Mouse (Mus musculus) granulocyte monocyte progenitor cell, adult 5-6 weeks (primary cell): ENCODE results near the gene Atxn1. TPM values are rescaled to one million over a fixed set of nuclear protein-coding genes. Genes with fewer than 3 reads are reported as not detected.

ENCODE experiments used
- ATAC-seq: replicated peaks from 2 replicates; pipeline ENCODE4 v1.8.0; 2016; ENCODE audit warnings: mild to moderate bottlenecking, moderate TSS enrichment, inconsistent platforms; ENCODE audit not compliant: poor library complexity, severe bottlenecking
- total RNA-seq, 2 experiments: library from RNA; stranded (forward) in 1 of 2; stranded (reverse) in 1 of 2; fragments of 200-712, 200-1000 nt in 1 of 2; fragments of >200 nt in 1 of 2; fragmentation: Nextera tagmentation in 1 of 2; gene quantifications; 2 replicates each; pipeline ENCODE4 v1.2.3; 2014 to 2017

The Atxn1 gene
- total RNA-seq, 2 experiments from 2014 or later, result 11.9 to 26.9 TPM

DNA sequence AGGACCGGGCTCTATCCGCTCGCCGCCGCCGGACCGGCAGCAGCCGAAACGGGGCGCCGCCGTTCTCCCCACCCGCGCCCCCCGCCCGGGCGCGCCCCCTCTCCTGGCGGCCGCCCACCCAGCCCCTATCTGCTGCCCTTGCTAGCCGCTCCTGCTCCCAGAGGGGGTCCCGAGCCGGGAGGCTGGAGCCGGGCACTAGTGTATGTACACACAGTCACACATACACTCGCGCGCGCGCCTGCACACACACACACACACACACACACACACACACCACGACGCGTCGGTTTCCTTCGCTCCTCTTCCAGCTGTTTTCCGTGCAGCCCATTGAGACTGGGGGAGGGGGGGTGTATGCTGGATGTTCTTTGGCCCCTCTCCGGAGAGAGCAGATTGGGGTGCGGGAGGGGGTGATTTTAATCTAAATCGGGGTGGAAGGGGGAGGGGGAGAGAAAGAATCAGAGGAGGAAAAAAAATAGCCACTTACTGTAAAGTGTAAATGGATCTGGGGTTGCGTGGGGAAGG is 416 bp downstream of the Atxn1 start:
- ATAC-seq, result no peak

DNA sequence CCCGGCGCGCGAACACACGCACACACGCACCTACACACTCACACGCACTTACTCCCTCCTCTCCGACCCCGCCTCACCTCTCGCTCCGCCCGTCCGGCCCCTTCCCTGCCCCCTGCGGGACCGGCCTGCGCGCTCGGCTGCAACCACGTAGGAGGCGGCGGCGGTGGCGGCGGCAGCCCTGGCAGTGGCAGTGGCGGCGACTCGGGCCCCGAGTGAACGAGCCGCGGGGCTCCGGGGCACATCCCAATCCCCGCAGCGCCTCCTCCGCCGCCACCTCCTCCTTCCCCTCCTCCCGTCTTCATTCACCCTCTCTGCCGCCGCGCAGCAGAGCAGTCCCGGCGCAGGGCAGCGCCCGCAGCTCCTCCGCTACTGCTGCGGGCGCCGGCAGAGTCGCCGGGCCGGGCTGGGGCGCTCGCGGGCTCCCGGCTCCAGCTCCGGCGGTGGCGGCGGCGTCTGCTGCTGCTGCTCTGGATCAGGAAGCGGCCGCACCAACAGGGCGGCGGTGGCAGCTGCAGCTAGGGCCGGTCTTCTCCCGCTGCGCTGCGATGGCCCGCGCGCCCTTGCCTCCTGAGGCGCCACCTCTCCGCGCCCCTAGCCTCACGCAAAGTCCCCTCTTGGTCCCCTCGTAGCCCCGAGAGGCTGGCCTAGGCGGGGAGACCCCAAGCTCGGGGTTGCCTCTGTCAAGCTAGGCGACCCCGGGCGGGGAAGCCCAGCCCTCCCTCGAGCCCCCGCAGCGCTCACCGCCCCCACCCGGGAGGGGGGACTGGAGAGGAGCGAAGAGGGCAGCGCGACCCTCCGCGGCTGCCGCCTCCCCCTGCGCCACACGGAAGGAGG is 1.1 kb downstream of the Atxn1 start:
- ATAC-seq, result peak; percentile 41

DNA sequence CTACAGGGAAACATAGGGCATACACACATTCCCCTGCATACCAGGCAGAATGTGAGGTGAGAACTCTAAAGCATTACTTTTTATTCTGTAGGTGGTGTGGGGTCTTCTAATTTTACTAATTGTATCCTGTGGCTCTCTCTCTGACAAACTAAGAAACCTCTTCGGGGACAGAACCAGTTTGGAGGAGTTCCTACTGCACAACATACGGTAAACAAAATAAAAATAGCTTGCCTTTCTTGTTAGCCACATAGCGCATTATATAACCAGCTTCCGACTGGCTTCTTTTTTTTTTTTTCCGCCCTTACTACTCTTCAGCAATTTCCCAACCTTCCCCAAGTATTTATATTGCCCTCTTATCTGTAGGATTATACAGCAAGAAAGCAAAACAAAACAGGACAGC is 2.0 kb downstream of the Atxn1 start:
- no peak for ATAC-seq

DNA sequence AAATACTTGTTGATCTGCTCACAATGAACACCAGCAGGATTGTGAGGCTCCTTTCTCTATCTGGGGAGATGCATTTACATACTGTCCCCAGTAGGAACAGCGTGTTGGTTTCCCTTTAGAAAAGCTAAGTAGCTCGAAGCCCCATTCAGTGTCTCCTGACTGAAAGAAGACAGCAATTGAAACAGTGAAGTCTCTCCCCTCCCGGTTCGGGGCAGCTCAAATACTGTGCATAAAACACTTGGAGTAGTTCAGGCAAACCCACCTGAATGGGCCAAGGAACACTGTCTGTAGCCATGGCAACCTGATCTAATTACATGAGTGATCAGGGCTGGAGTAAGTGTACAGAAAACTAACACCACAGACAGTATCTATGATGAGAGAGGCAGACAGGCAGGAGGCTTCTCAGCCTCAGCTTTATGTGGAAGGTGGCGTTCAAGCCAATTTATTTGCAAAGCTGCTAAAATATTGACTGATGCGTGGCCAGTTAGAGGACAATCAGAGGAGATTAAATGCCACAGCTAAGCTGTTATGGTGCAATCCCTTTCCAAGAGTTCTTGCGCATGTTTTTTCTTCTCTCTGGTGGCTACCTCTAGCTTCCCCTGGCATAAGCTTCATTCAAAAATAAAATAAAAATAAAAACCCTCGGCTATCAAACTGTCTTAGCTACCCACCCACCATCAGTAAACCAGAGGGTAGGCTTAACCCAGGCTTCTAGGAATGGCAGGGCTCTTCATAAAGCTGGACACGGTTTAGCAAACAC is 2.8 kb downstream of the Atxn1 start:
- no peak for ATAC-seq

DNA sequence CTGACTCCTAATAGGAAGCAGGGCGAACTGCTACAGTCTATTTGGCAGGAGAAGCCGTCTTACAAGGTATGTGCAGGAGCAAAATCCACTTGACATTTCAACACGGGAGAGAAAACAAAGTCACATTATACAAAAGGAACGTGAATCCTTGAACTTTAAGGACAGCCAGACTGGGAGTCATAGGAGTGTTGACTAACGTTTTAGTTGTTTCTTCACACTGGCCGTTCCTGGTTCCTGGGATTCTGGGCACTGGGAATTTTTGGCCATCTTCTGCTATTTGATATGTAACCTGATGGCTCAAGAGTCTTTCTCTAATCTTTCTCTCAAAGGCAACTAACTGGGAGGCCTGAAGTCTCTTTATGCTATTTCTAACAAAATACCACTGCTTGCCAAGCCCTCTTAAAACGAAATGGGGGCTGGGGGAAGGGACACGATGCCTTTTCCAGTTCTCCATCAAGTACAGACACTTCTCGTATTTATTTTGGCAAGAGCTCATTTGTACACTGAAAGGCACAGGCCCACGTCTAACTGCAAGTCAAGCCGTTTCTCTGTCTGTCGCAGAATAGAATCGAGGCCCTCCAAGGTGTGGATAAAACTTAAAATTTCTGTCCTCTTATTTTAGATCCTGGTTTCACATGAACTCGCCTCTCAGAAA is 4.4 kb downstream of the Atxn1 start:
- ATAC-seq, result no peak

DNA sequence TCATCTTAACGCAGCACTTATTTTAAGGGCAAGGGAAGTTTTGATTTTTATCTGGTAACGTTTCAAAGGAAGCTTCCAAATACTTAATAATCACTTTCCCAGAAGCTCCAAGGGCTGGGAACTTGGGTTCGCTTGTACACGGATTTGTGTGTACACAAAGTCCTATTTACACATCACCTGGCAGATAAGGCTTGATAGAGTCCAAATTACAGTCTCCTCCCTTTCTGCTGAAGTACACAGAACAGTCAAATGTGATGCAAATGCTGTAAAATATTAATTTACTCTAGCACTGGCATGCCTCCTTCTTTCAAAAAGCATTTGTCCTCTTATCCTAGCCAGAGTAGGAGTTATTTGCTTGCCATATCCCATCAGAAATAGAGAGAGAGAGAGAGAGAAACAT is 6.5 kb downstream of the Atxn1 start:
- ATAC-seq, result no peak

DNA sequence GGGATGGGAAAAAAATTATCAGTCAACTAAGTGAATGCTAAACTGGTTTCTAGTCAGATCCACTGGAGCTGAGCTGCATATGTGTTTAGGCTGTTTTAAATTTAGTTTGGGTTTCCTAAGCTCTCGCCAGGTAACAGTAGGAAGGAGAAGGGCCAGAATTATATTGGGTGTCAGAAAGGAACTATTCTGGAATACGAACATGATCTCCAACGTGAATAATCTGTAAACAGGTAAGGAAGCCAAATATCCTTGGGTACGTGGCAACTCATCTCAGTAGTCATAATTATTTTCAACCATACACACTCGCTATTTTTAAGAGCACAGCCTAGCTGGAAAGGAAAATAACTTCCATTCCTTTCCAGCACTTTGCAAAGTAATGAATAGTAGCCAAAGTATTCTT is 7.2 kb downstream of the Atxn1 start:
- no peak for ATAC-seq

DNA sequence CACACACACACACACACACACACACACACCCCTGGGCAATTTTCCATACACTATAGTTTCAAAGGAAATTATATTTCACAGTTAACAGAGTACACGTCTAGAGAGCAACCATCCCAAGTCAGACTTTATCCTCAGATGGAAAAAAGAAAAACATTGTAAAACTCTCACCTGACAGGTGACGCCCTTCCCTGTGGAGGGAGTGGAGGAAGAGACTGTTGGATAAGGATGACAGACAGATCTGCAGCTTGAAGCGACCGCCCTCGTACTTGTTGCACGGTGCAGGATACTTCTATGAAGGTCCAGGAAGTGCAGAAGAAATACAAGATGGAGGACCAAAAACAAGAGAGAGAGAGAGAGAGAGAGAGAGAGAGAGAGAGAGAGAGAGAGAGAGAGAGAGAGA is 8.5 kb downstream of the Atxn1 start:
- ATAC-seq, result no peak

DNA sequence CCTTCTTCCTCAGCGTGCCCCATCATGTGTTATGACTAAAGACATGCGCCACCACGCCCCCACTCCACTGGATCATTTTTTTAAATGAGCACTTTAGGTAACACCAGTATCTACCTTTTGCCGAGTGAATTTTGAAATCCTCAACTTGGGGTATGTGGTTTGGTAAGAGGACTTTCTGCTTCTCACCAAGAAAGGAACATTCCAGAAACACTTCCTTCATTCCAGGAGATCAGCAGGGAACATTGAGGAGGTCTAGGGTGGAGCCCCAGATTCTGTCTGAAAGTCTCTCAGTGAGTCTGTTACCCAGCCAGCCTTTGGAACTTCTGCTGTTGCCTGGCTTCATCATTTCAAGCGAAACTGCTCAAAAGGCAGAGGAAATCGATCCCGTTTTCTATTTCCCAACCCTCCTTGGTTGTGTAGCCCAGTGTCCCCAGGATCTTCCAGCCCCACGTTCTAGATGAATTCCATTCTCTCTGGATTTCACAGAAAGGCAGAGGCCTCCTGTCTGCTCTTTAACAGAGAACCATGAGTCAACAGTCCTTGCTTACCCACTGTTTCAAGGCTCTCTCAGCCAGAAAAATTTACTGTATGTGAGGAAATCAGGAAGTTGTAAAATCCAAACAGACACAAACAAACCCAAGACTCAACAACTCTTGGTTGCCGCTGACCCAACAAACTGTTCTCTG is 9.3 kb downstream of the Atxn1 start:
- peak; percentile 68 for ATAC-seq

DNA sequence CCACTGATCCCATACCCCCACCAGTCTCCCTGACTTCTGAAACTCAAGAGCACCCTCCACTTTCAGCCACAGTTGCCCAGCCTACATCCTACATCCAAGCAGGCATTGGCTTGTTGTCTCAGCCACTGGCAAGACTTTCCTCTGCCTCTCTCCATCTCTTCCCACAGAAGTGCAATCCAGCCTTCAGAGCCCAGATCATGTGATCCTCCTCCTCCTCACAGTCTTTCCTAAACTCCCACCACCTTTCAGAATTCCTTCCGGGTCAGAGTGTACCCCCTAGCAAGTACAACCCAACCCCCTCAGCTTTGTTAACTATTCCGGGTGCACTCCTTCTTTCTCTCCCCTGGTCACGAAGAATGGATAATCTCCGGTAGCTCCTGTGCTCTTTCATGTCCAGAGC is 11.7 kb downstream of the Atxn1 start:
- no peak for ATAC-seq

DNA sequence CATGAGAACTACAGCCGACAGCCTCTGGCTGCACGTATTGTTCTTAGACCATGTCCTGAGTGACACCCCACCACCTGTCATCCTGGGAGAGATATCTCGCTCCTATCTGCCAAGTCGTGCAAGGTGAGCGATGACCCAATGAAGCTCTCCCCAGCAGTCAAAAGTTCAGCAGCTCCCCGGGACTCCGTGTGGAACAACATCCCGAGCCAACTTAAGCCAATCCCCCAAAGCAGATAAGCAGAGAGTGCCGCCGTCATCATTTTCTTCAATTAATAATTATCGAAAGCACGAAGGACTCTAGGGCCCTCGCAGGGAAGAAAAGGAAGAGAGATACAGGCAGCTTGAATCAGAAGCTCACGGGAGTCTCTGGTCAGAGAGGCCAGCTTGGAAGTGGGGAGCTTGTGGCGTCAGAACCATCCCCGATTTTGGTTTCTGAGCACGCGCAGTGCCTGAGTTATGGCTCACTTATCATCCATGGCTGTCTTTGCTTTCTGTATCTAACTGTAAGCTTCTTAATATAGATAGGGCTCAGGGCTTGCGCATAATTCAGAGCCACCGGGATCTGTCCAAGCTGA is 13.7 kb downstream of the Atxn1 start:
- ATAC-seq, result no peak

DNA sequence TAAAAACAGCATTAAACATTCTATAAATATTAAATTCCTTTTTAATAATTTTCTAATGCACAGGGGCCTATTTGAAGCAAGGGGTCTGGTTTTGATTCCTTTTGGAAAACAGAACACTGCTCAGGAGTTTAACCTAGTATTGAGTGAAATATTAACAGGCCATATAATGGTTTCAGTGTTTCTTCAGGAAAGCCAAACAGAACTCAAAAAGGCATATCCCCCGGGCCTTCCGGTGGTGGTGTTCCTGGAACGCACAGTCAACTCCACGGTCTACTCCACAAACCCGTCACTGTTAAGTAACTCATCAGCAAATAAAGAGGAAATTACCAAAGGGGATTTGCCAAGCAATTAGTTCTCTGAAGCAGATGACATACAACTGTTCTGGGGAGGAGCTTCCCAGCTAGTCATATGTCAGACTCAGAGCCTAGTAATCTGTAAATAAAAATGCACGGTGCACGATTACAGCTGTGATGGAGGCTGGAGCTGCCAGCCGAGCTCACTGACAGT is 14.4 kb downstream of the Atxn1 start:
- peak; percentile 75 for ATAC-seq

DNA sequence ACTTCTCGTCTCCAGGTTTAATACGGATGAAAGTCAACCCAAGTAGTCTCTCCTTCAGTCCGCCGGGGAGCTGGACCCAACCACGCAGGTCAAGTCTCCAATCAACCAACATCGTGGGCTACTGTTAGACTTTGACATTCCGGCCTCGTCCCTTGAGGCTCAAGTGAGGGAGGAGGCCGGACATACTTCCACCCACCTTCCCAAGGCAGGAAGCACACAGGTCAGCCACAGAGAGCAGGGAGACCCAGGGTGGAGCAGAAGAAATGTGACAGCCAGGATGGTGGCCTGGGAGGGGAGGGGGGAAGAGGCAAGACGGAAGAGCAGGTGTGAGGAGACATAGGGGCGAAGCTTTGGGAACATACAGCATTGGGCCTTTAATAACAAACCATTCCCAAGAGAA is 18.7 kb downstream of the Atxn1 start:
- no peak for ATAC-seq

DNA sequence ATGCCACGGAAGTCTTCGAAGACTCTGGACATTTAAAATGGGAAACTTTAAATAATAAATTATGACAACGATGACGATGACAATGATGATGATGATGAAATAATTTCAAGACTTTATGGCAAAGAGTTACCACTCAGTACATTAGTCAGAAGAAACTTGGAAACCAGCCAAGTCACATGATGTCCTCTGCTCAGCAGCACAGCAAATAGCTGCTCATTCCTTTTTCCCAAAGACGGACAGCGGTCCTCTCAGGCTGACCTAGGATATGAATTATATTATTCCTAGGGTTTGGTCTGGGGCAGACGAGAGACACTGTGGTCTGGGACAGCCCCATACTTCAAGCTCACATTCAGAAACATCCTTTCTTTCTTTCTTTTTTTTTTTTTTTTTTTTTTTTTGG is 22.5 kb downstream of the Atxn1 start:
- no peak for ATAC-seq

DNA sequence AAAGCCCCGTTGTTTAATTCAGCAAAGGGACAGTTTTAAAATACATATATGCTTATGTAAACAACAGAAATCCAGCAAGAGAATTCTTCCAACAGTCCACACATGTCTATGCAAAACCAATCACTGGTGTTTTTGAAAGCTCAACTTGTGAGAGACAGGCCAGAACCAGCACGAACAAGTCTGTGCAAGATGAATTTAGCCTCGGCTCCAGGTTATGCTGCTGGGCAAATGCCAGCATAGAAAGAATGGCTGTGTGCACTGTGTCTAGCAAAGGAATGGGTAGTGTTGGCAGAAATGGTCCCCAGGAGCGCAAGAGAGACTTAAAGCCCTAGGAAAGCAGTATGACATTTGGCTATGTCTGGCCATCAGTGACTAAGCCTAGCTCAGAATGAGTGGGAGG is 24.1 kb downstream of the Atxn1 start:
- ATAC-seq, result no peak

DNA sequence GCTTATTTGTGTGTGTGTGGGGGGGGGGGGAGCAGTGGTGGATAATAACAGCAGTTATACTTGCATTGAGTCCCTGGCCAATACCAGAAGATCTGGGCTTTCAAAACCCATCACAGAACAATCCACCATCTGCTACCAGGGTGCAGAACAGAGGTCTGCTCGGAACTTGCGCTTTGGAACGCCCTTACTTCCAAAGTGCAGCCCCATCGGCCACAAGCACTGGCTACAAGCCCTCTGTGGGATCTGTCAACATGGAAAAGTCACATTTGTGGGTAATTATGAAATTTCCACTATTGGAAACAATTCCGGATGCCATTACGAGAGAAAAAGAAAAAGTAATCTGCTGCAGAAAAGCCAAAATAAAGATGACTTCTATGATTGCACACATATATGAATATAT is 25.2 kb downstream of the Atxn1 start:
- no peak for ATAC-seq

DNA sequence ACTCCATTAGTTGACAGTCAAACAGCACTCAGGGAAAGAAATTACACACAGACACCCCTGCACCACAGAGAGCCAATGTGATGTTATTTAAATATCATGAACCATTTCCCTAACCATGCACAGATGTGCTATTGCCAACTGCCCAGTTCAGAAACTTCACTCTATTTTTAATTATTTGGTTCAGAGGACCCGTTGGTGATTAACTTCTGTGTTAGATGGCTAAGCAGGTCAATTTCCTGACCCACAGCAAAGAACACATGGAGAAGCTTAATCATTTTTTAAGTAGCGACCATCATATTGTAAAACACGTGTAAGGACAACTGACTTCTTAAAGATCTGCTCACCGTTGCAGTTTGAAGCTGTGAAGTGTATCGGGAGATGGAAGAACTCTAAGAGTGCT is 26.7 kb downstream of the Atxn1 start:
- ATAC-seq, result no peak

DNA sequence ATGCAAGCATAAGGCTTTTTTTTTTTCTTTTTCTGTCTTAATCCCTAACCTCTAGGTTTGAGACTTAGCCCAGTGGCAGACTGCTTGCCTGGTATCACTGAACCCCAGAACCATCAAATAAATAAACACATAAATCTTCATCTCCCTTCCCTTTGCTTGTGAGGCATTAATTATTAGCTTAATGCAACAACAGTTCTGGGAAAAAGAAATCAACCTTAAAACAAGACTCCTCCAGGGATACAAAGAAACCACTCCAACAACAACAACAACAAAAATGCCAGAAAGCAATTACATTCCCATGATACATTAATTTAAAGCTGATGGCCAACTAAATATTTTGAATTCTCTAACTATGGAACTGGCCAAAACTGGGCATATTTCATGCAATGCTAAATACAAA is 28.0 kb downstream of the Atxn1 start:
- ATAC-seq, result no peak

DNA sequence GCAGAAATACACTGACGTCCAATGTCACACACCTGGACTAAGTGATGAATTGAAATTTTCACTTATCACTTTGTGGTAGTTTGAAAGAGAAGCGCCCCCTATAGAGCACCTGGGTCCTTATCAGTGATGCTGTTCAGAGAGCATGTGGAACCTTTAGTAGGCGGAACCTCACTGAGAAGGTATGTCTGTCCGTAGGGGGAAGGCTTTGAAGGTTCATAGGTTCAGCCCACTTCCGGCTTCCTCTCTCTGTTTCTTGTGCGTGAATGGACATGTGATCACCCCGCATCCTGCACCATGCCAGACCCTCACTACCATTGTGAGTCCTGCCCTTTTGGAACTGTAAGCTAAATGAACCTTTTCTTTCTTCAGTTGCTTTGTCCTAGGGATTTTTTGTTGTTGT is 29.0 kb downstream of the Atxn1 start:
- no peak for ATAC-seq

DNA sequence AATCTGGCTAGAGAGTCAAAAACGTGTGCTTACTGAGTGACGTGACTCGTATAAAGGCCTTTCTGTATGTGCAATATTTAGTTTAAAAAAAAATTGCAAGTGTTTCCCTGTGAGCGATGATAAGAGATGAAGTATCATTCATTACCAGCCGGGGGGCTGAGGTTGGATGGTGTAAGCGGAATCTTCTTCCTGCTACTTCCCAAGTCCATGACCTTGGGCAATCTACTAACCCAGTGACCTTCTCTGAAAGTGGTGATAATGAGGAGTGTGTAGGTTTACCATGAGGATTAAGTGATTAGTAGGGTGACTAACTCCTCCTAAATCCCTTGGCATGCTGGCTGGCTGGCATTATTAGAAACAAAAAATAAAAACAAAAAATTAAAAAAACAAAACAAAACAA is 30.0 kb downstream of the Atxn1 start:
- ATAC-seq, result no peak
